Mouse (Mus musculus) forebrain, embryonic 13.5 days (tissue): ENCODE results near the gene Atp6v1d. TPM values are rescaled to one million over a fixed set of nuclear protein-coding genes. Genes with fewer than 3 reads are reported as not detected.

ENCODE experiments used
- ATAC-seq: fragments of 200-750 bp; cut with Nextera tagmentation; 2 replicates; pipeline ENCODE4 v1.8.0; 2017
- H3K27ac ChIP-seq: fragments of 300-500 bp; sonication (generic); 2 replicates; pipeline ENCODE4 v1.5.1; 2015; ENCODE audit warnings: inconsistent platforms, mild to moderate bottlenecking, moderate library complexity
- H3K27me3 ChIP-seq: fragments of 300-500 bp; sonication (generic); 2 replicates; pipeline ENCODE4 v1.6.1; 2015; ENCODE audit warnings: mild to moderate bottlenecking, inconsistent platforms
- H3K36me3 ChIP-seq: fragments of 300-500 bp; sonication (generic); 2 replicates; pipeline ENCODE4 v1.6.1; 2015; ENCODE audit warnings: mild to moderate bottlenecking, inconsistent platforms; ENCODE audit not compliant: poor library complexity, severe bottlenecking
- H3K4me1 ChIP-seq: fragments of 300-500 bp; sonication (generic); 2 replicates; pipeline ENCODE4 v1.6.1; 2015; ENCODE audit warnings: inconsistent platforms
- H3K4me2 ChIP-seq: fragments of 300-500 bp; sonication (generic); 2 replicates; pipeline ENCODE4 v1.6.1; 2015; ENCODE audit warnings: inconsistent platforms, mild to moderate bottlenecking, moderate library complexity
- H3K4me3 ChIP-seq: fragments of 300-500 bp; sonication (generic); 2 replicates; pipeline ENCODE4 v1.5.1; 2015; ENCODE audit warnings: mild to moderate bottlenecking, inconsistent platforms
- H3K9ac ChIP-seq: fragments of 300-500 bp; sonication (generic); 2 replicates; pipeline ENCODE4 v1.6.1; 2015; ENCODE audit warnings: mild to moderate bottlenecking, inconsistent platforms
- H3K9me3 ChIP-seq: fragments of 300-500 bp; sonication (generic); replicated peaks from 2 replicates; pipeline ENCODE4 v1.6.1; 2016; ENCODE audit warnings: inconsistent platforms
- WGBS: fragments of 180-500 bp; shearing (Covaris S2); methylation state at CpG from one replicate; pipeline ENCODE4 v1.1.7; 2015; 5-methylcytosine and 5-hydroxymethylcytosine counted together
- polyA plus RNA-seq: library from polyadenylated mRNA; unstranded; fragments of >200 nt; fragmentation: Nextera tagmentation; extraction: Ambion mirVana; gene quantifications from 2 replicates; pipeline ENCODE4 v1.2.1, GENCODE M21; 2015

Atp6v1d gene
- polyA plus RNA-seq, 1 experiment from 2014 or later, result 111 TPM

- Histone ChIP-seq H3K27me3 (no peaks in the 10 kb centered on the region), H3K9ac (no peak overlapping the region), H3K27ac (no peak overlapping the region), H3K36me3 (peaks cover 22% of the 10 kb centered on the region), H3K4me3 (no peak overlapping the region), H3K4me2 (no peak overlapping the region), H3K9me3 (no peaks in the 10 kb centered on the region), H3K4me1 (peaks cover 22% of the 10 kb centered on the region)
- no peak for ATAC-seq
- WGBS, result 96% methylated on average over 1 of the region's 1 CpGs
Observed at GRCm38 (mm10) chr12:78865434-78865833, 4.0 kb upstream of the Atp6v1d start.

- Histone ChIP-seq H3K4me1 (peaks cover 33% of the 10 kb centered on the region), H3K9ac (peak overlapping the region; percentile 93), H3K27me3 (no peaks in the 10 kb centered on the region), H3K4me2 (peak overlapping the region; percentile 70), H3K4me3 (peak overlapping the region; percentile 91), H3K9me3 (no peaks in the 10 kb centered on the region), H3K36me3 (peaks cover 5% of the 10 kb centered on the region; the same call in 1 of the 2 replicates), H3K27ac (peak overlapping the region; percentile 73)
- under 1% methylated on average over 22 of the region's 22 CpGs for WGBS
- no peak for ATAC-seq
Observed at GRCm38 (mm10) chr12:78862254-78862730, 854 bp upstream of the Atp6v1d start.

- H3K9ac ChIP-seq, result peak overlapping the region; percentile 93
- H3K4me2 ChIP-seq, result peak overlapping the region; percentile 95
- under 1% methylated on average over 30 of the region's 30 CpGs for WGBS
- peak overlapping the region; percentile 45 for H3K27ac ChIP-seq
- no peaks in the 10 kb centered on the region for H3K9me3 ChIP-seq
- peaks cover 6% of the 10 kb centered on the region for H3K36me3 ChIP-seq
- H3K4me3 ChIP-seq, result peak overlapping the region; percentile 91
- H3K27me3 ChIP-seq, result no peaks in the 10 kb centered on the region
- H3K4me1 ChIP-seq, result peaks cover 33% of the 10 kb centered on the region
- peak; percentile 6 for ATAC-seq
Observed at GRCm38 (mm10) chr12:78860921-78861495, 430 bp downstream of the Atp6v1d start.

GRCm38 (mm10) chr12:78848246-78848645, 13.2 kb downstream of the Atp6v1d start:
- H3K9ac ChIP-seq, result no peak overlapping the region
- H3K27me3 ChIP-seq, result no peaks in the 10 kb centered on the region
- no peak overlapping the region for H3K27ac ChIP-seq
- no peak overlapping the region for H3K4me2 ChIP-seq
- H3K9me3 ChIP-seq, result no peaks in the 10 kb centered on the region
- no peak for ATAC-seq
- no peak overlapping the region for H3K4me3 ChIP-seq
- no peaks in the 10 kb centered on the region for H3K4me1 ChIP-seq
- WGBS, result 97% methylated on average over 4 of the region's 4 CpGs
- peaks cover 65% of the 10 kb centered on the region for H3K36me3 ChIP-seq

- H3K27ac ChIP-seq, result no peak overlapping the region
- no peaks in the 10 kb centered on the region for H3K27me3 ChIP-seq
- H3K9me3 ChIP-seq, result no peaks in the 10 kb centered on the region
- WGBS, result 94% methylated on average over 1 of the region's 1 CpGs
- no peak overlapping the region for H3K4me2 ChIP-seq
- no peak for ATAC-seq
- H3K4me3 ChIP-seq, result no peak overlapping the region
- H3K36me3 ChIP-seq, result peaks cover 74% of the 10 kb centered on the region
- H3K4me1 ChIP-seq, result no peaks in the 10 kb centered on the region
- H3K9ac ChIP-seq, result no peak overlapping the region
Observed at GRCm38 (mm10) chr12:78842429-78842828, 19.0 kb downstream of the Atp6v1d start.

- no peak overlapping the region for H3K9ac ChIP-seq
- peaks cover 76% of the 10 kb centered on the region for H3K36me3 ChIP-seq
- no peak for ATAC-seq
- no peaks in the 10 kb centered on the region for H3K27me3 ChIP-seq
- H3K4me3 ChIP-seq, result no peak overlapping the region
- H3K4me2 ChIP-seq, result no peak overlapping the region
- 87% methylated on average over 4 of the region's 4 CpGs for WGBS
- no peak overlapping the region for H3K27ac ChIP-seq
- no peaks in the 10 kb centered on the region for H3K9me3 ChIP-seq
- H3K4me1 ChIP-seq, result no peaks in the 10 kb centered on the region
Observed at GRCm38 (mm10) chr12:78839906-78840305, 21.5 kb downstream of the Atp6v1d start.

GRCm38 (mm10) chr12:78834496-78834895, 26.9 kb downstream of the Atp6v1d start:
- peaks cover 49% of the 10 kb centered on the region for H3K36me3 ChIP-seq
- no peak overlapping the region for H3K4me2 ChIP-seq
- no peaks in the 10 kb centered on the region for H3K27me3 ChIP-seq
- H3K4me3 ChIP-seq, result no peak overlapping the region
- H3K4me1 ChIP-seq, result no peaks in the 10 kb centered on the region
- no peaks in the 10 kb centered on the region for H3K9me3 ChIP-seq
- H3K9ac ChIP-seq, result no peak overlapping the region
- H3K27ac ChIP-seq, result no peak overlapping the region
- no peak for ATAC-seq
- 88% methylated on average over 2 of the region's 2 CpGs for WGBS

- Histone ChIP-seq H3K9me3 (no peaks in the 10 kb centered on the region), H3K4me1 (no peaks in the 10 kb centered on the region), H3K27me3 (no peaks in the 10 kb centered on the region), H3K27ac (no peak overlapping the region), H3K9ac (no peak overlapping the region), H3K4me2 (no peak overlapping the region), H3K36me3 (no peaks in the 10 kb centered on the region), H3K4me3 (no peak overlapping the region)
- ATAC-seq, result peak; percentile 33; the same call in 1 of the 2 replicates
Observed at GRCm38 (mm10) chr12:78814437-78814836, 47.0 kb downstream of the Atp6v1d start.

- H3K4me3 ChIP-seq, result no peak overlapping the region
- no peaks in the 10 kb centered on the region for H3K27me3 ChIP-seq
- H3K4me2 ChIP-seq, result no peak overlapping the region
- H3K4me1 ChIP-seq, result no peaks in the 10 kb centered on the region
- no peak overlapping the region for H3K9ac ChIP-seq
- no peak for ATAC-seq
- H3K36me3 ChIP-seq, result peaks cover 5% of the 10 kb centered on the region
- no peak overlapping the region for H3K27ac ChIP-seq
- no peaks in the 10 kb centered on the region for H3K9me3 ChIP-seq
Observed at GRCm38 (mm10) chr12:78801836-78802235, 59.6 kb downstream of the Atp6v1d start.

GRCm38 (mm10) chr12:78800036-78800435, 61.4 kb downstream of the Atp6v1d start:
- 86% methylated on average over 3 of the region's 3 CpGs for WGBS
- Histone ChIP-seq H3K27me3 (no peaks in the 10 kb centered on the region), H3K4me2 (no peak overlapping the region), H3K4me3 (no peak overlapping the region), H3K9me3 (no peaks in the 10 kb centered on the region), H3K36me3 (peaks cover 5% of the 10 kb centered on the region), H3K9ac (no peak overlapping the region), H3K4me1 (no peaks in the 10 kb centered on the region), H3K27ac (no peak overlapping the region)
- no peak for ATAC-seq

GRCm38 (mm10) chr12:78794236-78794635, 67.2 kb downstream of the Atp6v1d start:
- no peaks in the 10 kb centered on the region for H3K27me3 ChIP-seq
- 3% methylated on average over 1 of the region's 1 CpGs for WGBS
- no peak overlapping the region for H3K4me2 ChIP-seq
- H3K27ac ChIP-seq, result no peak overlapping the region
- no peak overlapping the region for H3K4me3 ChIP-seq
- H3K9ac ChIP-seq, result no peak overlapping the region
- no peaks in the 10 kb centered on the region for H3K9me3 ChIP-seq
- peaks cover 5% of the 10 kb centered on the region for H3K36me3 ChIP-seq
- peaks cover 3% of the 10 kb centered on the region; the same call in 1 of the 2 replicates for H3K4me1 ChIP-seq
- ATAC-seq, result no peak

GRCm38 (mm10) chr12:78790791-78791190, 70.6 kb downstream of the Atp6v1d start:
- H3K9ac ChIP-seq, result no peak overlapping the region
- no peaks in the 10 kb centered on the region for H3K9me3 ChIP-seq
- H3K27ac ChIP-seq, result no peak overlapping the region
- no peak for ATAC-seq
- H3K4me3 ChIP-seq, result no peak overlapping the region
- no peaks in the 10 kb centered on the region for H3K27me3 ChIP-seq
- WGBS, result 79% methylated on average over 2 of the region's 2 CpGs
- H3K4me1 ChIP-seq, result peaks cover 3% of the 10 kb centered on the region; the same call in 1 of the 2 replicates
- H3K36me3 ChIP-seq, result no peaks in the 10 kb centered on the region
- H3K4me2 ChIP-seq, result no peak overlapping the region
